Mouse (Mus musculus): ENCODE results near the gene Insyn1.

- TF ChIP-seq CTCF (IDR thresholded peaks at IDR 0.05; ENCODE audit: extremely low read depth, insufficient read depth, low read length) (no peak), POLR2A (IDR thresholded peaks at IDR 0.05; ENCODE audit: extremely low read depth, insufficient read depth, low read length) (no peak)
Observed at GRCm38 (mm10) chr9:58440100-58440499, 48.3 kb upstream of the Insyn1 start.
